Mouse (Mus musculus) left cerebral cortex, postnatal 4 days (tissue): ENCODE measurements at regions not wholly inside any gene's neighbourhood (a gene's known extent, or its start where the extent isn't known, plus 50 kb on each side); places are given as distances from the start of the nearest gene placed in this dataset.

Experiments
- DNase-seq: peaks from one replicate; pipeline ENCODE4 v3.0.0-alpha.2; 2022
- intact Hi-C: fragments of 180-260 bp; cut with DNase I; formaldehyde crosslinking; loops from one replicate; pipeline ENCODE4 v1.15.1; 2025

GRCm38 (mm10) chr9:87954941-87955340 lies 223.9 kb upstream of the Tbx18 start:
- intact Hi-C loops, result no loop called here
- no peak for DNase-seq

GRCm38 (mm10) chr9:87961796-87962195 lies 230.7 kb upstream of the Tbx18 start:
- no peak for DNase-seq
- intact Hi-C loops, result no loop called here

GRCm38 (mm10) chr9:87964508-87964907 lies 233.4 kb upstream of the Tbx18 start:
- no peak for DNase-seq
- intact Hi-C loops, result no loop called here

GRCm38 (mm10) chr9:87965103-87965780 lies 234.2 kb upstream of the Tbx18 start:
- DNase-seq, result no peak
- intact Hi-C loops, result no loop called here

- intact Hi-C loops, result no loop called here
- no peak for DNase-seq
Observed at GRCm38 (mm10) chr9:87968190-87969082, 237.4 kb upstream of the Tbx18 start.

GRCm38 (mm10) chr9:87970586-87970985 lies 239.5 kb upstream of the Tbx18 start:
- DNase-seq, result no peak
- intact Hi-C loops, result no loop called here

- DNase-seq, result no peak
- intact Hi-C loops, result no loop called here
Observed at GRCm38 (mm10) chr9:87971791-87972190, 240.7 kb upstream of the Tbx18 start.

- peak; percentile 4 for DNase-seq
- intact Hi-C loops, result no loop called here
Observed at GRCm38 (mm10) chr9:87973531-87973930, 242.5 kb upstream of the Tbx18 start.

- intact Hi-C loops, result no loop called here
- DNase-seq, result no peak
Observed at GRCm38 (mm10) chr9:87984910-87985309, 253.8 kb upstream of the Tbx18 start.

- DNase-seq, result no peak
- intact Hi-C loops, result no loop called here
Observed at GRCm38 (mm10) chr9:87985439-87985838, 254.4 kb upstream of the Tbx18 start.

- DNase-seq, result no peak
- intact Hi-C loops, result no loop called here
Observed at GRCm38 (mm10) chr9:88005945-88006700, 275.1 kb upstream of the Tbx18 start.

- intact Hi-C loops, result no loop called here
- no peak for DNase-seq
Observed at GRCm38 (mm10) chr9:88023752-88024151, 292.7 kb upstream of the Tbx18 start.

GRCm38 (mm10) chr9:88025936-88026335 lies 294.9 kb upstream of the Tbx18 start:
- intact Hi-C loops, result no loop called here
- DNase-seq, result no peak

- DNase-seq, result no peak
- intact Hi-C loops, result no loop called here
Observed at GRCm38 (mm10) chr9:88030509-88031148, 296.4 kb upstream of the Nt5e start.

- no peak for DNase-seq
- intact Hi-C loops, result no loop called here
Observed at GRCm38 (mm10) chr9:88037560-88037959, 289.4 kb upstream of the Nt5e start.

GRCm38 (mm10) chr9:88049270-88049669 lies 277.7 kb upstream of the Nt5e start:
- intact Hi-C loops, result no loop called here
- DNase-seq, result no peak

- no peak for DNase-seq
- intact Hi-C loops, result no loop called here
Observed at GRCm38 (mm10) chr9:88049792-88050191, 277.2 kb upstream of the Nt5e start.

GRCm38 (mm10) chr9:88058551-88058950 lies 268.4 kb upstream of the Nt5e start:
- DNase-seq, result no peak
- intact Hi-C loops, result no loop called here

GRCm38 (mm10) chr9:88059005-88059404 lies 268.0 kb upstream of the Nt5e start:
- no peak for DNase-seq
- intact Hi-C loops, result no loop called here

GRCm38 (mm10) chr9:88063973-88064676 lies 262.9 kb upstream of the Nt5e start:
- DNase-seq, result no peak
- intact Hi-C loops, result no loop called here
